Mouse (Mus musculus) lung, postnatal 14 days (tissue): Measurements from ENCODE around the gene Carmil2.
A peak's percentile ranks its signal among the peaks of the same experiment; 100 is the strongest.

ENCODE experiments used
- DNase-seq: peaks from one replicate; pipeline ENCODE4 v3.0.0; 2021

The Carmil2 gene

GRCm38 (mm10) chr8:105685796-105686308 lies at the start of gene Carmil2:
Gene Carmil2 (plus strand): TSS chr8:105686274.
- DNase-seq: peak; percentile 80

- peak; percentile 62 for DNase-seq
These were observed 49.0 kb upstream of the Carmil2 start, which contains the start of gene Agrp for GRCm38 (mm10) chr8:105636963-105637510. Gene Agrp (minus strand): TSS chr8:105637393.

GRCm38 (mm10) chr8:105637601-105638041 lies 48.5 kb upstream of the Carmil2 start:
- no peak for DNase-seq

- DNase-seq: no peak
These were observed 47.6 kb upstream of the Carmil2 start for GRCm38 (mm10) chr8:105638510-105638909.

- DNase-seq: no peak
These were observed 46.2 kb upstream of the Carmil2 start for GRCm38 (mm10) chr8:105639835-105640234.

- no peak for DNase-seq
These were observed 45.6 kb upstream of the Carmil2 start for GRCm38 (mm10) chr8:105640511-105640910.

GRCm38 (mm10) chr8:105645205-105645604 lies 40.9 kb upstream of the Carmil2 start:
- DNase-seq: no peak

GRCm38 (mm10) chr8:105648929-105649328 lies 37.1 kb upstream of the Carmil2 start:
- DNase-seq: no peak

- DNase-seq: no peak
These were observed 28.4 kb upstream of the Carmil2 start for GRCm38 (mm10) chr8:105657641-105658040.

GRCm38 (mm10) chr8:105661167-105661566 lies 24.9 kb upstream of the Carmil2 start:
- DNase-seq: peak; percentile 33

- DNase-seq: no peak
These were observed 8.2 kb upstream of the Carmil2 start for GRCm38 (mm10) chr8:105677891-105678290.

GRCm38 (mm10) chr8:105685325-105685724 lies 749 bp upstream of the Carmil2 start:
- no peak for DNase-seq

- no peak for DNase-seq
These were observed 477 bp downstream of the Carmil2 start for GRCm38 (mm10) chr8:105686551-105686950.

- DNase-seq: no peak
These were observed 1.4 kb downstream of the Carmil2 start for GRCm38 (mm10) chr8:105687512-105687911.

- DNase-seq: no peak
These were observed 2.2 kb downstream of the Carmil2 start for GRCm38 (mm10) chr8:105688242-105688752.

- DNase-seq: no peak
These were observed 3.3 kb downstream of the Carmil2 start for GRCm38 (mm10) chr8:105689256-105689982.

GRCm38 (mm10) chr8:105689983-105690360 lies 3.9 kb downstream of the Carmil2 start:
- DNase-seq: no peak

GRCm38 (mm10) chr8:105690978-105691377 lies 4.9 kb downstream of the Carmil2 start:
- no peak for DNase-seq

GRCm38 (mm10) chr8:105692449-105693182 lies 6.5 kb downstream of the Carmil2 start:
- no peak for DNase-seq

GRCm38 (mm10) chr8:105693648-105694047 lies 7.6 kb downstream of the Carmil2 start:
- DNase-seq: peak; percentile 75

- no peak for DNase-seq
These were observed 8.2 kb downstream of the Carmil2 start for GRCm38 (mm10) chr8:105694051-105694799.

- no peak for DNase-seq
These were observed 9.2 kb downstream of the Carmil2 start for GRCm38 (mm10) chr8:105695080-105695780.
